Mouse (Mus musculus) cerebellum, adult 9-11 months (tissue): ENCODE results near the gene 2010300C02Rik.

Experiments
- DNase-seq: peaks from one replicate; pipeline ENCODE4 v3.0.0; 2022

Gene 2010300C02Rik

DNA sequence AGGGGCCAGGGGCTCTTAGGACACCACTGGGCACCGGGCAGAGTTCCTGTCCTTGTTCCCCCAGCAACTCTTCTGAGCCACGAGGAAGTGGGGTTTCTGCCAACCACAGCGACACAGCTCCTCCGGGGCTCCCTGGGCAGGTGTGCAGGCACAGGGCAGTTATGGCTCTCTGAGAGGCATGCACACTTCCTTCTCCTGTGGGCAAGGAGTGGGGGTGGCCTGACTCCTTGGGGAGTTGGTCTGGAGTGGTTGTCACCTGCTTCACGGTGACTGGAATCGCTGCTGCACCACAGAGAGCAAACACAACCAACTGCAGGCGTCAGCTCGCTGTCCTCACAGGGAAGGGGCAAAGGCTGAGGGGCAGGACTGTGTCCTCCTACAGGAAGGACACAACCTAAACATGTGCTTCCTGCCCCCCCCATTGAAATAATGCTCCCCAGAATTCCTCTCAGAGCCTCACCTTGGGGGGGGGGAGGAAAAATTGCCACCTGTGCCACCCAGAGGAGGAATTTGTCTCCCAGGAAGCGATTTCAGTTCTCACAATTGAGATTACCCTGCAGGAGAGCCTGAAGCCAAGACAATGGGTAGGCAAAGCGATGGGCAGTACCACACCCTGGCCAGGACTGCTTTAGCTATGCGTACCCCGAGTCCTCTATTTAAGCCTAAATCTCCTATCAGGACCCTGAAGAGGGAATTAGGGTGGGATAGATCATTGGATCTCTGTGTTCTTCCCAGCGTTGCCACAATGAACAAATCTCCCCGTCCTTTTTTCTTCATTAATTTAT, 54.2 kb downstream of the 2010300C02Rik start:
- DNase-seq, result no peak

DNA sequence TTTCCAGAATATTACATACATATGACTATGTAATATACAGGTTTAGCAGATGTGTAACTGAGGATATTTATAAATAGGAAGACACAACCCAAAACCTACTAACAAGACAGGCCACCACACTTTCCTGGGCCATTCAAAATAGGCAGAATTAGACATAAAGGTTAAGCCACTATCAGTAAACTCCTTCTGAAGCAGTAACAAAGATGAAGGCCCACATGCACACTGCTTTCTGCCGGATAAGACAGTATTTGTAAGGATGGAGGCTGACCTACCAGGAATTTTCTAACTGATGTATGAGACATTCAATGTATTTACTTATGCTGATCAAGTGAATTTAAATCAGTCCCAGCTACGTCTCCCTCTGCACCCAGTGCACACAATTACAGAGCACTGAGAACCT, 55.4 kb downstream of the 2010300C02Rik start:
- no peak for DNase-seq

DNA sequence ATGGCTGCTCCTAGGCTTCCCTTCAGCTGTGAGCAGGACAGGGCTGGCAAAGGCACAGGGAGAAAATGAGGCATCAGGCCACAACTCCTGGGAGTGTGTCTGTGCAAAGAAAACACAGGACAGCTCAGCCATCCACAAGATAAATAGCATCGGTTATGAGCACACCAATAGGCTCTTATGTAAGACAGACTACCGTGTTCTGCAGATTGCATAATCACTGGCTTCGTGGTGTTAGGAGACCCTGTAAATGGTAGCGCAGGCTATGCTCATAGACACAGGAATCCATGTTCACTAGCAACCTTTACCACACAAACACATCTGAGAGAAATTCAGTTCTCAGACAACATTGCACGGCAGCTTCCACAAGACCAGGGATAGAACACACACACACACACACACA, 56.3 kb downstream of the 2010300C02Rik start:
- DNase-seq, result no peak

DNA sequence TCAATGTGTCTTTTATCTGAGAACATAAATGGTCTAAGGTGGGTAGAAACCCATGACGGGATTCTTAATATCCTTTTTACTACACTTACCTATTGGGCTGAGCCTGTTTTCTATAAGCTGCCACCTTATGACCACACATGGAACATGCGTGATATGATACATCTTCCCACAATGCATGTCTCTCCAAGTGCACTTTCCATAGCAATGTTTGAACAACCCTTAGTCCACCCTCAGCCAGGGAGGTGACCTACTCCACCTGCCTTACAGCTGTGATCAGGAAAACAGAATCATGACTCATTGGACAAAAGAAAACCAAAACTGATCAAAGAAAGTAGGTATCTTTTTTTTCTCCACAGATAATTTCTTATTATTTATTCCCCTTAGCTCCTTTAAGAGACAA, 63.9 kb downstream of the 2010300C02Rik start:
- no peak for DNase-seq

DNA sequence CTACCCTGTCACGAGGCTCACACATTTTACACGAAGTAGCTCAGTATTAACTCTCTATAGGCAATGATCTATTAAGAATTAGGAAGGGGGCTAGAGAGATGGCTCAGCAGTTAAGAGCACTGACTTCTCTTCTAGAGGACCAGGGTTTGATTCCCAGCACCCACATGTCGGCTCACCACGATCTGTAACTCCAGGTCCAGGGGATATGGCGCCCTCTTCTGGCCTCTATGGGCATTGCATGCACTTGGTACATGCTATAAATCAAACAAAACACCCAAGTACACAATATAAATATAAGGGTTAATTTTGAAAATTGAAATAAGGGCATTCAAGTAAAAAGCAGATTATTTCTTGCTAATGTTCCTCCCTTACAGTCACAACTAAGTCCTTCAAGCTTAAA, 65.9 kb downstream of the 2010300C02Rik start:
- no peak for DNase-seq

DNA sequence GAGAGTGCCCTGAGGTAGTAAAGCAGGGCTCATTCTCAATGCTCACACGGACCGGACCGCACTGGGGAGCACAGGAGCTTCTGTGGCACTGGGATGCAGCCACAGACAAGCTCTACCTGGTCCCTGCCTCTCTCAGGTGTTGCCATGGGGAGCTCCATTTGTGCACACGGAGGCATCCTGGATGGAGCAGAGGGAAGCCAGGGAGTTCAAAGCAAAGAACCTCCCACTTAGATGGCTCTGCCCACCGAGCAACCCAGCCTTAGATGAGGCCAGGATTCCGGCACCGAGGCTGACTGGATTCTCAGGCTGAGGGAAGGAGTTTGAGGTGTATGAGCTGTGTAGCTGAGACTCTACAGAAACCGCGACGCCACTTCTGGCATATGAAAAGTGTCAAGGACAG, 72.8 kb downstream of the 2010300C02Rik start:
- no peak for DNase-seq

DNA sequence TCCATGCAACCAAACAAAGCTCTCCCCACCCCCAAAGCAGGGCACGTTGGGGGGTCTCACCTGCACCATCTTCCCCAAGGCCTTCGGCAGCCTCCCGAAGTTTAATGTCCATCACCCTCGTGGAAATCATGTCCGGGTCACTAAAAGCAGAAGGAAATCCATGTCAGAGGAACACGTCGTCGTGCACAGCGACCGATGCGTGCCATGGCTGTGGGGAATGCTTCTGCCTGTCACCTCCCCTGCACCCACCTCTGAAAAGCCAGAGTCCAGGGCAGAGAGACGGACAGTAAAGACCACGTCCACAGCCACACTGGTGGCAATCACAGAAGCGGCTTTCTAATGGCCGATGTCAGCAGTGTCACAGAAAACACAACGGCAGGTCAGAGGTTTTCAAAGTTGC, 75.4 kb downstream of the 2010300C02Rik start:
- DNase-seq, result no peak

DNA sequence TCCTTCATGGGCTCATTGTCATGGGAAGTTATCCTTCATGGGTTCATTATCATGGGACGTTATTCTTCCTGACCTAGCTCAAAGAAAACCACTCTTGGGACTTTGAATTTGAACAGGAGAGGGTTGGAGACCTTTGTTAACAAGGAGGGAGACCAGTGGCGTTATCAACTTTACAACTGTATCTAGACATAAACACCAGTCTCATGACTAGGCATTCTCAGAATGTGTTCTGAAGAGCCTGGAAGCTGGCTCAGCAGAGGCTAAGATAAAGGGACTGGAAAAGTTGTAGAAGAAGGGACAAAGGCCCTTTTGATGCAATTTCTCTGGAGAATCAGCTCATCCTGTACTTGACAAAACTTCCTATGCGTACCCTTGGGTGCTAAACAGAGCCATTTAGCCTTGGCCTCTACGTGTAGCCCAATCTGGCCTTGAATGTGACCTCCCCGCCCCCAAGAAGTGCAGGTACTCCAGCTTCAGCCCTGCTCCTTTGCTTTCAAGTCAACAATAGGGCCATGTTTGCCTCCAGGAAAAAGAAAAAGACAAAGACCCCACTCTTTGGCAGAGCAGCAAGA, 76.0 kb downstream of the 2010300C02Rik start:
- no peak for DNase-seq

DNA sequence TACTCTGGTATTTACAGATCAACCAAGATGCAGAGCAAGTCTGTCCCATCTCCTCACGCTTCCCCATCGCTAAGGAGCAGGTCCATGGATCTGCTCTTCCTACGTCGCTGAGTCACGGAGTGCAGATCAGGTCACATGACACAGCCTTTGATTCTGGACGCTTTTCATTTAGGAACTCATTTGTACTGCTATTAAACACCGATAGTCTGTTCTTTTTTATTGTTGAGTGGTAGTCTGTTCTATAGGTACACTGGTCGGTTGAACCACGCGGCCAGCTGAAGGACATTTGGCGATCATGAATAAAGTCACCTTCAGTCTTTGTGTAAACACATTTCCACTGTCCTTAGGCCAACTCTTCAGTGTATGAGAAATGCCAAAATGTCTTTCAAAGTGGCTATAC, 78.5 kb downstream of the 2010300C02Rik start:
- no peak for DNase-seq

DNA sequence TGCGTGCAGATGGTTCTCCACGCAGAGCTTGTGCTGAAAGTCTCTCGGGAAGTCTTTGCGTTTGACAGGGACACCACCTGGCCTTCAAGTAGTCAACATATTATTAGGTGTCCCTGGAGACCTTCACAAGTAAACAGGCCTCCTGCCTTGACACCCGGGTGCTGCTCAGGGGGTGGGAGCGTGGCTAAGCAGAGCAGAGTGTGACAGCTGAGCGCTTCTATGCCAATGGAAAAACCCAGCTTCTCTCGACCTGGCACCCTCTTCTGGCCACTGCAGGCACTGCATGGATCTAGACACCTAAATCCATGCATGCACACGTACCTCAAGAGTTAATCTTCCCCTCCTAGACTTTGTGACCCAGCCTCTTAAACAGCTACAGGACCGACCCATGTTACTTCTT, 80.8 kb downstream of the 2010300C02Rik start:
- DNase-seq, result peak; percentile 78

DNA sequence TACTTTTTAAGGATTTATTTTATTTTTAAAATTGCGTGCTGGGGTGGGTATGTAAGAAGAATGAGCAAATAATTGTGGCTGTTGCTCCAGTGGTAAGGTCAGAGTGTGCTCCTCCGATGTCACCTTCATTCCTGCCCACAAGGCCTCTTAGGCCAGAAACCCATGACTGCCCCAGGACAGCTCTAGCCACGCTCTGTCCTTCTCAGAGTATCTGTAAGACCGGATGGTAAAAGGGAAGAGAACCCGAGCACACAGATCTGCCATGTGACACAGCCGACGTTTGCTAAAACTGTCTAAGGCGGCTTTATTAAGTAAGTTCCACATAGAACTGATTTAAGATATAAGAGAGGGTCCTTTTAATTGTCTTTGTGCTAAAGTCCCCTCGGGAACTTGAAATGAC, 81.3 kb downstream of the 2010300C02Rik start:
- DNase-seq, result no peak

DNA sequence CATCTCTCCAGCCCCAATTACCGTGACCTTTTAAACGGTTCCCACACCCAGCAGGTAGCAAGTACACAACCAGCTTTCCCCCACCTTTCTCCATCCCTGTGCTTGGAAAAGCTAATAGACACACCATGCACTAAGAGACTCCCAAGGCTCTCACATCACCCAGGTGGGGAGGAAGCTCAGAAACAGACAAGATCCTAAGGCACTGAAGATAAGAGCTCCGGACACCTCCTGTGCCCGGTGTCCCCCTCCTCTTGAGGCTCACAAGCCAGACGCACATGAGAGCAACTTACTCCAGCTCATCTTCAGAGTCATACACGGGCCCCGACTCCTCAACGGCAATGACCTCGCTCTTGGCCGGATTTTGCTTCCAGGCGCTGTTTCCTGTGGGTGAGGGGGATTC, 82.3 kb downstream of the 2010300C02Rik start:
- DNase-seq, result no peak

DNA sequence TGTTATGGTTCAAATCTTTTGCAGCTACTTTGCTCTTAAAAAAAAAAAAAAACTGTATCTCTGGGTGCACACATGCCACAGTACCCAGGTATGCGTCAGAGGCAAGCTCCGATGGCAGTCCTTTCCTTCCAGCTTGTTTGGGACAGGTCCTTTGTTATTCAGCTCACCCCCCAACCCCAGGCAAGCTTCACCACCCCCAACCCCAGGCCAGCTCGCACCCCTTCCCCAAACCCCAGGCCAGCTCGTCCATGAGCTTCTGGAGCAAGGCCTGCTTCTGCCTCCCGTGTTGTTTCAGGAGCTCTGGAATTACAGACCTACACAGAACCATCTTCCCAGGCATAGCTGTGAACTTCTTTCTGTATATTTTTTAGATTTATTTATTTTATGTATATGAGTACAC, 83.1 kb downstream of the 2010300C02Rik start:
- DNase-seq, result no peak

DNA sequence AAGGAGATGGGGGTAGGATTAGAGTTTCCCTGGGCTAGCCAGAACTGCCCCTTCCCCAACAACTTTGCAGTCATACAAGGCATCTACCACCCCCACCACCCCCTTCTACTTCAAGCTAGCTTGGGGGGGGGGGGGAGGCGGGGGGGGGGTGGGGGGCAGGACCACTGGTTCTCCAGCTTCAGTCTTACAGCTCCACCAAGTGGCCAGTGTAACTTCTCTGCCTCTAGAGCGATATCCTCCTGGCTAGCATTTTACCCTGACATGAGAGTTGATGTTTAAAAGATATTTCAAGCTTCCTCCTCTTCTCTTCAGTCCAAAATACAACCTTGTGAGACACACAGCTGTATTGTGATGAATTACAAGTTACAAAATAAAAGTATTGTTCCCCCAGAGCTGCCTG, 83.7 kb downstream of the 2010300C02Rik start:
- DNase-seq, result no peak

DNA sequence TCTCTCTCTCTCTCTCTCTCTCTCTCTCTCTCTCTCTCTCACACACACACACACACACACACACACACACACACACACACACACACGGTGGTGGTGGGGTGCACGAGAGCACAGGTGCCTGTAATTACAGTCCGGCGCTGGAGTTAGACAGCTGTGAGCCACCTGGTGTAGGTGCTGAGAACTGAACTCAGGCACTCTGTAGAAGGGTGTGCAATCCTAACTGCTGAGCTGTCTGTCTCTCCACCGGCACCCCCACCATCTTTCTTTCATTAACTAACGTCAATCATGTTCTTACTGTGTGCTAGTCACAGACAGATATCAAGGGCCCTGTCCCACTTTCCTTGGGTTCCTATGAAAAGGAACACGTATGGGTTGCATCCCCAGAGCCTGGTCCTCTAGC, 84.2 kb downstream of the 2010300C02Rik start:
- no peak for DNase-seq

DNA sequence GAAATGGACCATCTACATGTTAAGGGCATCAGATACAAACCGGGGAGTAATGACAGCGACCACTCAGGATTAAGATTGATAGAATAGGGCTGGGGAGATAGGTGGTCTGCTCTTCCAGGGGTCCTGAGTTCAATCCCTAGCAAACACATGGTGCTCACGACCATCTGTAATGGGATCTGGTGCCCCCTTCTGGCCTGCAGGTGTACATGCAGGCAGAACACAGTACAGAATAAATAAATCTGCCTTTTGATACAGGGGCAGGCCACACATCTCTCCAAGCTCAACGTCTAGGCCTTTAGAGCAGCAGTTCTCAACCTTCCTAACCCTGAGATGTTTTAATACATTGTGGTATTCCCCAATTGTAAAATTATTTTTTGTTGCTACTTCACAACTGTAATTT, 85.2 kb downstream of the 2010300C02Rik start:
- DNase-seq, result peak; percentile 27

DNA sequence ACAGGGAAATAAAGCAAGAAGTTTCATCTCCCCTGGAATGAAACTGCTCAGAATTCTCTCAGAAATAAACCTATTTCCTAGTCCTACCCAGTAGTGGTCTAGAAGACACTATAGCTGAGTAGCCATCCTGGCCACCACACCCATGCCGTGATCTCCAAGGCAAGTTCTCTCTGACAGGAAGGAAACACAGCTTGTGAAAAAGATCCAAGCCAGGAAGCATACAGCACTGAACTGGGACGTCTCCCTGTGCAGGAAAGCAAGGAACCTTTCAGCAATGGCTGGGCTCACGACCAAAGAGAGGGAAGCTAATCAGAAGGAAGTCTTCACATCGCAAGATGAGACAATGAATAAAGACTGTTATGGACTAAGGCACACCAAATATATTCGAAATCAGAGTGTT, 86.4 kb downstream of the 2010300C02Rik start:
- DNase-seq, result no peak

DNA sequence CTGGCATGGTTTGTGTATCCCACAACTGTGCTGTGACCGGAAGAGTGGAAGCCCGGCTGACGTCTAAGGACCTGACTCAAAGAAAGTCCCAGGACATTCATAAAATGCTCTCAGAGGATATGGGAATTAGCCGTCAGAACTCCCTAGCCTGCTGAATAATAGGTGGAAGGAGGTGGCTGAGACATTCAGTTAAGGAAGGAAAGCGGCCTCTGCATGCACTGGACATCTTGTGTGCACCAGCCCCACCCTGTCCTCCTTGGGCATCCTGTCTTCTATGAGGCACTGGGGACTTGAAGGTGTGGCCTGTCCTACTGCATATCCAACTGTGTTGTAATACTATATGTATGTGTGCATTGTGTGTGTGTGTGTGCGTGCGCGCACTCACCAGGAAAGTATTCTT, 87.5 kb downstream of the 2010300C02Rik start:
- DNase-seq, result no peak

DNA sequence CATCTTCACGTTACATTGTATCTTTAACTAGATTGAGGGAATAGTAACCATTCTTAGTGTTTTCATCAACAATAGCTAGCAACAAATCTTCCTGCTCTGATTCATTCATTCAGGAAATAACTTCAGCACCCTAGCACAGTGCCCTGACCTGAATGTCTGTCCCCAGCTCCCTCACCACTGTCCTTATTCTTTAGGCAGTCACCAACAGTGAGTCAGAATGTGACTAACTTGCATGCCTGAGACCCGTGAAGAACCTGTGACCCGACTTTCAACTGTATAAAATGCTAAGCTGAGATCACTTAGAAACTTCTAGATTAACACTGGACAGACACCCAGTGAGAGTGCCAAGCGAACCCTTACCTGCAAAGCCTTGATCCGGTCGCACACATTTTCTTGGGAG, 88.4 kb downstream of the 2010300C02Rik start:
- no peak for DNase-seq

DNA sequence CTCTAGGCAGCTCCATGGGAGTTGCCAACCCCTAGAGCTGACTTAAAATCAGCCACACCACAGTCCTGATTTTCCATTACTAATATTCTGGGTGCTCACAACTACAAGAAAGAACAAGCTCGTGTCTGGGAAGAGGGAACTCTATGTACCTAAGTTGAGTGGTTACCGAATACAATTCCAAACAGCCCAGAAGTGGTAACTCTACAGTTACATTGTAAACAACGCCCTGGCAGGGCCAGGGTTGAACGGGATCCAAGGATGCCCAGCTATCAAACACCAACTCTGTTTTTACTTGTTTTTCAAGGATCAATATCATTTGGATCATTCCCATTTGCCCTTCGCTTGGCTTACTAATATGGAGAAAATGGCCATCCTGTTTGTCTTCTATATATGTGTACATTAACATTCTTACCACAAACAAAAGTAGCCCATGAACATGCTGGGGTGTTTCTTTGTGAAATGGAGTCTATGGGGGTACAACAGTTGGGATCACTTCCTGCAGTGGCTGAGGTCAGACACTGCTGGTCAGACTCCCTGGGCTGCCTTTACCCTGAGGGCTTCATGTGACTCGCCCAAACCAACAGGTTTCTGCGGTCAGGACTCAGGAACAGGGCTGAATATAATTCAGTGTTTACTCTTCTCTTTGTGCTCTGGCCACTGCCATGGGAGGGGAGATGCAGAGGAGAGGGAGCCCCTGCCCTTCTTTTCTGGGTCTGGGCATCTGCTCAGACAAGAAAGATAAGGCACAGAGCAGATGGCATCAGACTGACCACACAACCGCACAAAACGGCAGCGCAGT, 89.3 kb downstream of the 2010300C02Rik start:
- DNase-seq, result no peak

DNA sequence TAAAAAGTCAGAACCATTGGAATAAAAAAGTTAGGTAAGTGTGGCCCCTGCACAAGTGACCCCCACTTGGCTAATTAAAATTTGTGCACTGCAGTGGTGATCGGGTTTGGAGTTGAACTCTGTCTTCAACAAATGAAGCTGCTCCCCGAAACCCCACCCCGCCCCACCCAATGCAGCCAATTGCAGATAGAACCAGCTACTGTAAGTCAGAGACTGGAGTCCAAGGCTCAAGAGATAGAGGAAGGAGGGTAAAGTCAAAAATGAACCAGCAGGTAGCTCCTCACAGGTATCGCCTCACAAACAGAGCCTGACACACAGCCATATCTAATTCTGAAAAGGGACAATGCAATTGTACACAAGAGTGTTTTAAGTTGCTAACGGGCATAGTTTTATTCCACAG, 90.0 kb downstream of the 2010300C02Rik start:
- no peak for DNase-seq

DNA sequence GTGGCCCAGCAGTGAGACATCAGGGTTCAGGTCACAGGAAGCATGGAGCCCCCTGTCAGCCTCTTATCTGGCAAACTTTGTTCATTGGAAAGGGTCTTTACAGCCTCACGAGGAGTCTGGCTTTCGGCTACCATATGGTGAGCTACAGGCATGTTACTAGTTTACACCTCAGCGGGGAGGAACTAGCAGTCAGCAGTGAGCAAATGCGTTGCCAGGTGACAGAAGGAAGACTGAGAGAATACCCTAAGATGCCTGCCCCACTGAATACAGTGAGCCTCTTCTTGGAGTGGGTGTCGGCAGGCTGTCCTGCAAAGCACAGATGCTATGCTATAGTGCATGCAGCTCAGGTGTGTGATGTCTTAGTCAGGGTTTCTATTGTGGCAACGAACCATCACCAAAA, 91.1 kb downstream of the 2010300C02Rik start:
- peak; percentile 83 for DNase-seq

DNA sequence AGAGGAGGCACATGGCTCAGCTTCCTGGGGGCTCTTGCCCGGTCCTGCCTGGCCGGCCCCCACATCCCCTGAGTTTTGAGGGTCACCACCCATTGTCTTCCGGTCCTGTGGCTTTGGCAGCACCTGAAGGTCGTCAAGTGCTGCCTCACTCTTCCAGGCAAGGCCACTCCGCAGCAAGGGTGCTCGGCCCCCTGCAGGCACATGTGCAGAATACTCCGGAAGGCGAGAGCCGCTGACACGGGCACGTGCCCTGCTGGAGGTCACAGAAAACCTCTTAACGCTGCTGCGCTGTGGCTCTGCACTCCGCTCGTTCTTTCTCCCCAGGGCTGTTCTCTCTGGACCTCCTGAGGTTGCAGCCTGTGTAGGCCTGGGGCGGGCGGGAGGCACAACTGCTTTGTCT, 95.7 kb downstream of the 2010300C02Rik start:
- no peak for DNase-seq

DNA sequence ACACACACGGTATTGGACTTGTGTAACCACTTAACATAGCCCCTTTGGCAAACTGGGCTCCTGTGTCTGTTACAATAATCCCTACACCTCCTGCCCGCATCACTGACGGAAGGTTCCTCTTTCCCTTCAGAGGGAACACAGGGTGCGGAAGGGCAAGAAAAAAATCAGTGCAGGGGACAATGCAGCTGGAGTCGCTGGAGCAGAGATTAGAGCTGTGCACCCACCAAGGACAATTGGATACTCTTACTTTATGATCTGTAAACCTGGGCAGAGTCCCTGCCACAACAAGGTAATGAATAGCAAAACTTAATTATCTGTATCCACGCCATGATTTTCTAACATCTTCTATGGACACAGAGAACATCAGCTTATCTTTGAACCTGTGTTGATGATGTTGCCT, 97.8 kb downstream of the 2010300C02Rik start:
- DNase-seq, result no peak
